Mouse (Mus musculus) left cerebral cortex, adult 18-20 months (tissue): ENCODE measurements at regions not wholly inside any gene's neighbourhood (a gene's known extent, or its start where the extent isn't known, plus 50 kb on each side); places are given as distances from the start of the nearest gene placed in this dataset.

ENCODE experiments used
- DNase-seq, 2 experiments: peaks; one replicate each; pipeline ENCODE4 v3.0.0; 2021 to 2022; ENCODE audit warnings: low spot score in 2 of 2, mixed read lengths in 1 of 2

DNA sequence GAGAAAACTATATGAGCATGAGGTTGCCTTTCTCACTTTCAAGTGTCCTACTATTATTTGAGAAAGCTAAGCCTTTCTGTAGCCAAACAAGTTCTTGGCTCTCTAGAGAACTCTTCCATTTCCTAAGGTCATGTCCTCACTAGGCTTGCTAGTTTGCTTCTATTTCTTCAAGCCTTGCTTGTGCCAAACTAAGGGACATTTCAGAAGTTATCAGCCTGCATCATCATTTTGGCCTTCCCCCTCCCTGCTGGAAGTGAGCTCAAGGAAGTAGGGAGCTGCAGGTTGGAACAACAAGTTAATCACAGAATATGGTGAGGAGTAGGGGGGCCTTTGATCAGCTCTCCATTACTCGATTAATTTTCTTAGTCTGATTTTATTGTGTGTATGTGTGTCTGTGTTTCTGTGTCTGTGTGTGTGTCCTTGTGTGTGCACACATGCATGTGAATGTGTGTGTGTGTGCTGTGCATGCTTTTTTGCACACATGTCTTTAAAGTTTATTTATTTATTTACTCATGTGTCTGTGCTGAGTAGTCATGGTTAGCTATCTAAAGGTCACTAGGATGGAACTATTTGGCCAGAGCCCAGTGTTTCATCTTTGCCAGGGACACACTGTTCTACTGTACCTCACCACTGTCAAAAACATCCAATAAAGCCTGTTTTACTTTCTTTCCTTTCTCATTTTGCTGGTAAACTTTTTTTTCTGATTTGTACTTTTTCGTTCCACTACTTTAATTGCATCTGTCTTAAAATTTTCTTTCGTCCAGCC is 371.4 kb upstream of the Eda2r start:
- DNase-seq = no peak

DNA sequence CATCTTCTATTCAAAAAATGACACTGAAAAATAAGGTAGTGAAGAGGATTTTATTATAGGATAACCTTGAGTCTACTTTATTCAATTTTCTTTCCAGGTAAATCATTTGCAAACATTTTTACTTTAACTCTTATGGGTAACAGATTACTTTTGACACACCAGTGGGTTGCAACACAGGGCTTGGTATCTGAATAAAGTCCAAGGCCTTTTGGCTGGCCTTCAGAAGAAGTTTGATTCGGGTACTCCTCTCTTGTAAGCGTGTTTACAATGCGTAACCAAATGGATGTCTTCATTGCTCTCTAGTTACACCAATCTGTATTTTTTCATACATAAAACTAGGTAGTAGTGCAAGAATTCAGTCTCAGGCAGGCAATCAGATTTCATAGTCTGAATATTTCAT is 367.3 kb upstream of the Eda2r start:
- DNase-seq = no peak

DNA sequence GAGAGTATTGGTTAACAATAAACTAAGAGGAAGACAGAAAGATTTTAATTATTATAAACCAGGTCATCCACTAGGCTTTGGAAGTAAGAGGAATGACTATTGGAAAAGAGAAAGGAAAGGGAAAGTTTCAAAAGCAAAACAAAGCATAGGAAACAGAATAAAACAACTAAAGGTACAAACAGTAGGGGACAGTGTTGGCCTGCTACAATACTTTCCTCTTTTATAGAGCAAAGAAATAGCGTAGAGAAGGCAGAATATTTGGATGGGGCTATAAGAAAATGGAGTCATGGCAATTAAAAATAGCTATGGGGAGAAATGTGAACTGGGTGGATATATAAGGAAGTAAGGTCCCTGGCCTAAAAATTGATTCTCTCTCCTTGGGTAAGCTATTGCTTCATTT is 347.5 kb upstream of the Eda2r start:
- DNase-seq = no peak

DNA sequence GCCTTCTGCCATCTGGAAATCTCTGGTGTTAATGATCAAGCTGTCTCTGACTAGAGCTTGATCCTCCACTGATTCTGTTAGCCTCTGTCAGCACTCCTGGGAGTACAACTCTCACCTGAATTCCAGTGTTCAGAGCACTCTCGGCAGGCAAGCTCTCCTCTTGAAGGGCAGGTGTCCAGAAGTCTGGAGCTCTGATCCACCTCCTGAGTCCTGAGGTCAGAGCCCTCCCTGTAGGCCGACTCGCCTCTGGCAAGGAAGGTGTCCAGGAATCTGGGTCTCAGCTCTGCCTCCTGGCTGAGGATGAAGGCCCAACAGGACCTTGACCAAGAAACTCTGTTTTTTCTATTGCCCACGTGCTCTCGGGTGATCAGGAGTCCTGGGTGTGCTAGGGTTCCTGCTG is 330.8 kb upstream of the Eda2r start:
- DNase-seq = no peak

DNA sequence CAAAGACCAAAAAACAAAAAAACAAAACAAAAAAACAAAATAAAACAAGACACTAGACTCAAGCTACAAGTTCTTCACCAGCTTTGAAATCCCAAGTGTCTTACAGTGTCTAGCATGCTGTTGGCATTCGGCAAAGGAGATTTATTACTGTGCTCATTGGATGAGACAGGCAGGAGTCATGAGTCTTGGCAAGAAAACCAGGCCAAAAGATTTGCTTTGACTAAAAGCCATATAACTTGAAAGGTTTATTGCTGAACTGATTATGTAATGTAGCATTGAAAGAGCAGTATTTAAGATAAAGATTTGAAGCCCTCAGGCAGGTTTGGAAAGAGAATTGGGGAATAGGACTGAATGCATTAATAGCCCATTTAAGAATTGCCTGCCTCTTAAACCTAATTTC is 281.7 kb upstream of the Eda2r start:
- no peak for DNase-seq

DNA sequence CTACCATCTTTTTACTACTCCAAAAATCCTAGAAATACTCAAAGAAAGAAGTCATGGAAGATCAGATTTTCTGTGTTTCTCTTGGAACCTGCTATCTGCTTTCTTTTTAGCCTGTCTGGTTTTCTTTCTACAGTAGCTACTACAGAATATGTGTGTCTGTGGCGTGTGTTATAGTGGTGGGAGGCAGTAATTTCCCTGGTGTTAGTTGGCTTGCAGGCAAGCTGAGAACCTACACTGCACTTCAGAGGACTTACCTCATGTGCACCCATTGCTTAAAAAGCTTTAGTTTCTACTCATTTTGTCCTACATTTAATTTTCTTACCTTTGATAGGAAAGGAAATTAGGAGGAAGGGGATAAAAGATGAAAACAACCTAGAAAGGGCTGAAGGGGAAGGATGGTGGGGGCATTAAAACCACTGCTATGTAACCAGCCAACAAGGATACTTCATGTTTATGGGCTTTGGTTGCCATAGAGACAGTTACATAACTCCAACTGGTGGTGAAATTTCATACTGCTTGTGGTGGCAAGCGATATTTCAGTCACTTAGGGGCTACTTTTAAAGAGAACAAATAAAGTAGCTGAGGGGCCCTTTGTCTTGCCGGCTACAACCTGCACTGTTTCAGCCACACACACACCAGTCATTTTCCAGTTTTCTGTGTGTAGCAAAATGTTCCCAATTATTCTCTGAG is 274.7 kb upstream of the Eda2r start:
- DNase-seq = peak in 1 of 2 experiments; percentile 3
